ENCODE assay signal across 17 mouse cellular contexts in genomic region chr11:3454506-3454905, GRCm38 (mm10). TPM values are rescaled to one million over a fixed set of nuclear protein-coding genes. Genes with fewer than 3 reads are reported as not detected.
A peak's percentile ranks its signal among the peaks of the same experiment; 100 is the strongest.
DNase-seq lines count a peak whose midpoint lies in the region; ATAC-seq lines count a peak whose summit lies in the region.
"Had no signal": no experiment of that assay in that cellular context is flagged by ENCODE, and none has a peak within 500 bp of the region (broad histone marks: within the 10 kb centered on the region; RNA-seq: fewer than 3 reads in every experiment).

No protein-coding gene starts in this region.

- no peak overlapping the region for H3K4me3 ChIP-seq in heart, embryonic 10.5 days
- H3K4me3 ChIP-seq in midbrain, embryonic 11.5 days (ENCODE audit: low read depth, low read length): no peak overlapping the region
- no peak overlapping the region for H3K4me3 ChIP-seq in midbrain, embryonic 14.5 days (replicated peaks; ENCODE audit: low read depth, low read length)

- no peaks in the 10 kb centered on the region for H3K27me3 ChIP-seq in heart, embryonic 10.5 days (ENCODE audit: insufficient read depth, poor library complexity, severe bottlenecking)
- no peaks in the 10 kb centered on the region for H3K27me3 ChIP-seq in midbrain, embryonic 11.5 days (ENCODE audit: control insufficient read depth, insufficient read depth, low read length)
- no peaks in the 10 kb centered on the region for H3K27me3 ChIP-seq in midbrain, embryonic 14.5 days (ENCODE audit: control insufficient read depth, insufficient read depth, low read length)
- H3K27me3 ChIP-seq: CH12.LX, Patski had no signal

- no peak overlapping the region for H3K4me2 ChIP-seq in midbrain, embryonic 11.5 days
- no peak overlapping the region for H3K4me2 ChIP-seq in midbrain, embryonic 14.5 days (ENCODE audit: low read length)

- peaks cover 5% of the 10 kb centered on the region for H3K4me1 ChIP-seq in heart, embryonic 10.5 days
- H3K4me1 ChIP-seq in midbrain, embryonic 11.5 days (ENCODE audit: control insufficient read depth, insufficient read depth, low read length): peaks cover 14% of the 10 kb centered on the region
- H3K4me1 ChIP-seq in midbrain, embryonic 14.5 days (ENCODE audit: control insufficient read depth, insufficient read depth, low read length): peaks cover 21% of the 10 kb centered on the region

- H3K27ac ChIP-seq in heart, embryonic 10.5 days: no peak overlapping the region
- H3K27ac ChIP-seq in midbrain, embryonic 11.5 days (ENCODE audit: low read depth, low read length): no peak overlapping the region
- H3K27ac ChIP-seq in midbrain, embryonic 14.5 days (replicated peaks; ENCODE audit: low read depth, low read length): no peak overlapping the region

- H3K9ac ChIP-seq in midbrain, embryonic 11.5 days (ENCODE audit: low read length): no peak overlapping the region
- H3K9ac ChIP-seq in midbrain, embryonic 14.5 days (replicated peaks; ENCODE audit: low read length): no peak overlapping the region

- 92% methylated on average over 3 of the region's 3 CpGs for WGBS in heart, embryonic 10.5 days
- 91% methylated on average over 3 of the region's 3 CpGs for WGBS in midbrain, embryonic 11.5 days
- 98% methylated on average over 3 of the region's 3 CpGs for WGBS in midbrain, embryonic 14.5 days

- ATAC-seq in midbrain, embryonic 11.5 days (ENCODE audit: low FRiP score): no peak
- ATAC-seq in midbrain, embryonic 14.5 days (ENCODE audit: low FRiP score, low TSS enrichment): no peak
- ATAC-seq: activated CD4-positive, CD25-positive, alpha-beta regulatory T cell, adult 4 months; CD4-positive, CD25-positive, alpha-beta regulatory T cell, adult 4 months; Patski had no signal

- no peaks in the 10 kb centered on the region for H3K9me3 ChIP-seq in heart, embryonic 10.5 days
- H3K9me3 ChIP-seq in midbrain, embryonic 11.5 days (ENCODE audit: control insufficient read depth, low read length): no peaks in the 10 kb centered on the region
- H3K9me3 ChIP-seq in midbrain, embryonic 14.5 days (ENCODE audit: control insufficient read depth, low read length): no peaks in the 10 kb centered on the region
- H3K9me3 ChIP-seq: G1E had no signal

- H3K36me3 ChIP-seq in heart, embryonic 10.5 days: peaks cover 27% of the 10 kb centered on the region
- H3K36me3 ChIP-seq in midbrain, embryonic 11.5 days (ENCODE audit: control insufficient read depth, insufficient read depth, low read length): no peaks in the 10 kb centered on the region
- H3K36me3 ChIP-seq in midbrain, embryonic 14.5 days (ENCODE audit: control insufficient read depth, insufficient read depth, low read length): peaks cover 7% of the 10 kb centered on the region; the same call in 1 of the 2 replicates

- DNase-seq in heart, adult 11 months: peak; percentile 87
- no peak for DNase-seq in heart, embryonic 10.5 days (ENCODE audit: low spot score)
- DNase-seq in midbrain, embryonic 11.5 days (ENCODE audit: low spot score, missing footprints): peak; percentile 74
- no peak for DNase-seq in midbrain, embryonic 14.5 days
- DNase-seq: adrenal gland, adult 2 months; adrenal gland, adult 8-10 months; adrenal gland, postnatal 10 days; adrenal gland, postnatal 14 days; adrenal gland, postnatal 25 days; adrenal gland, postnatal 36 days; B cell, adult 2 months; cerebellum, adult 18-20 months had no signal

RNA-seq across cellular contexts. Expression of gene Rnf185, which starts 2.3 kb away (rescaled TPM):
- polyA plus RNA-seq in heart, embryonic 10.5 days (2016; fragmentation: Nextera tagmentation; extraction: Ambion mirVana): 29.8 and 31.0 TPM in 2 replicates
- polyA plus RNA-seq in midbrain, embryonic 11.5 days (2014; fragmentation: Nextera tagmentation; extraction: Ambion mirVana): 51.9 and 54.3 TPM in 2 replicates
- polyA plus RNA-seq in midbrain, embryonic 14.5 days (2014; fragmentation: Nextera tagmentation; extraction: Ambion mirVana): 40.3 and 55.3 TPM in 2 replicates

RNA-seq across cellular contexts. Expression of gene Pla2g3, which starts 33.6 kb away (rescaled TPM):
- 0.21 and 0.70 TPM in 2 replicates for polyA plus RNA-seq in heart, embryonic 10.5 days (2016; fragmentation: Nextera tagmentation; extraction: Ambion mirVana)
- polyA plus RNA-seq in midbrain, embryonic 11.5 days (2014; fragmentation: Nextera tagmentation; extraction: Ambion mirVana): 0.38 and 0.54 TPM in 2 replicates
- polyA plus RNA-seq in midbrain, embryonic 14.5 days (2014; fragmentation: Nextera tagmentation; extraction: Ambion mirVana): 0.59 and 0.72 TPM in 2 replicates
- polyA plus RNA-seq: G1E had no signal

RNA-seq across cellular contexts. Expression of gene Limk2, which starts 45.5 kb away (rescaled TPM):
- polyA plus RNA-seq in heart, embryonic 10.5 days (2016; fragmentation: Nextera tagmentation; extraction: Ambion mirVana): 68.8 and 73.9 TPM in 2 replicates
- polyA plus RNA-seq in midbrain, embryonic 11.5 days (2014; fragmentation: Nextera tagmentation; extraction: Ambion mirVana): 62.6 and 63.4 TPM in 2 replicates
- 155 and 172 TPM in 2 replicates for polyA plus RNA-seq in midbrain, embryonic 14.5 days (2014; fragmentation: Nextera tagmentation; extraction: Ambion mirVana)

RNA-seq across cellular contexts. Expression of gene Inpp5j, which starts 50.1 kb away (rescaled TPM):
- 2.8 and 9.7 TPM in 2 replicates for polyA plus RNA-seq in heart, embryonic 10.5 days (2016; fragmentation: Nextera tagmentation; extraction: Ambion mirVana)
- polyA plus RNA-seq in midbrain, embryonic 11.5 days (2014; fragmentation: Nextera tagmentation; extraction: Ambion mirVana): 0.07 and 0.16 TPM in 2 replicates
- 3.2 and 4.7 TPM in 2 replicates for polyA plus RNA-seq in midbrain, embryonic 14.5 days (2014; fragmentation: Nextera tagmentation; extraction: Ambion mirVana)
- polyA plus RNA-seq: activated CD4-positive, CD25-positive, alpha-beta regulatory T cell, adult 4 months; G1E had no signal

RNA-seq across cellular contexts. Expression of gene Selenom, which starts 60.0 kb away (rescaled TPM):
- polyA plus RNA-seq in heart, embryonic 10.5 days (2016; fragmentation: Nextera tagmentation; extraction: Ambion mirVana): 66.3 and 87.5 TPM in 2 replicates
- polyA plus RNA-seq in midbrain, embryonic 11.5 days (2014; fragmentation: Nextera tagmentation; extraction: Ambion mirVana): 55.9 and 58.9 TPM in 2 replicates
- polyA plus RNA-seq in midbrain, embryonic 14.5 days (2014; fragmentation: Nextera tagmentation; extraction: Ambion mirVana): 48.5 and 76.5 TPM in 2 replicates
- polyA plus RNA-seq: G1E had no signal

Comparison
In these comparisons a context has a peak if more than half of its experiments do, and no peak if none do; other contexts are left out.
1. DNase-seq: peak in heart, adult 11 months (single experiment) and midbrain, embryonic 11.5 days (single experiment); none in heart, embryonic 10.5 days (single experiment) and midbrain, embryonic 14.5 days (single experiment).